Mouse (Mus musculus): ENCODE results near the gene Arid1b.

The Arid1b gene

GRCm38 (mm10) chr17:5388351-5388750 is 394.2 kb downstream of the Arid1b start:
- no peak for DNase-seq (ENCODE audit: low read depth)

- DNase-seq (ENCODE audit: low read depth) = no peak
These were observed 396.6 kb downstream of the Arid1b start for GRCm38 (mm10) chr17:5390682-5391081.

GRCm38 (mm10) chr17:5395454-5396205 is 401.5 kb downstream of the Arid1b start:
- DNase-seq (ENCODE audit: low read depth) = no peak

- no peak for DNase-seq (ENCODE audit: low read depth)
These were observed 402.1 kb downstream of the Arid1b start for GRCm38 (mm10) chr17:5396213-5396612.
